Mouse (Mus musculus) cortical plate, adult 2 months (tissue): Measurements from ENCODE around the gene Klk6.

ENCODE experiments used
- CTCF ChIP-seq: fragments of 200-500 bp; IDR thresholded peaks from 2 replicates; pipeline ENCODE4 v1.5.1; 2011; ENCODE audit warnings: mild to moderate bottlenecking, control low read depth, low read length; ENCODE audit not compliant: insufficient read depth; ENCODE audit errors: extremely low read depth
- POLR2A ChIP-seq: fragments of 200-500 bp; IDR thresholded peaks from 2 replicates; pipeline ENCODE4 v1.6.1; 2011; ENCODE audit warnings: mild to moderate bottlenecking, low read length, control low read depth; ENCODE audit not compliant: insufficient read depth; ENCODE audit errors: extremely low read depth

DNA sequence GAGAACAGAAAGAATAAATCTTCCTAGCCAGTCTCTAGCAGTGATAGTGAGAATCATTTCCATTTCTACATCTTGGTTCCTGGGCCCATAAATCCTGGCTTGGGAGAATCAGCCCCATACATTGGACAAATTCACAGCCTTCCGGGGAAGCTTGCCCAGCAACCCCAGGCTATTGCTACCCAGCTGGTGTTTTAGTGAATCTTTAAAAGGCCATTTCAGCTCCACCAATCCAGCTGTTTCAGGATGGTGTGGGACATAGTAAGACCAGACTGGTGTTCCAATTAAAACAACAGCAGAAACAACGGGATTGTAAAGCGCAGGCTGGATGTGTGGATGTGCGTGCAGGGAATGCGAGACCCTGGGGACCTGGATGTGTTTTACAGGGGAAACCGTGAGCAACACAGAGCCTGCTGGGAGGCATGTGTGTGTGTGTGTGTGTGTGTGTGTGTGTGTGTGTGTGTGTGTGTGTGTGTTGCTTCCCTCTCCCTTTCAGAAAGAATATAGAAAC lies 50.6 kb downstream of the Klk6 start:
- TF ChIP-seq CTCF (no peak), POLR2A (no peak)
